17 mouse cellular contexts compared by ENCODE assay signal in the genomic region with DNA sequence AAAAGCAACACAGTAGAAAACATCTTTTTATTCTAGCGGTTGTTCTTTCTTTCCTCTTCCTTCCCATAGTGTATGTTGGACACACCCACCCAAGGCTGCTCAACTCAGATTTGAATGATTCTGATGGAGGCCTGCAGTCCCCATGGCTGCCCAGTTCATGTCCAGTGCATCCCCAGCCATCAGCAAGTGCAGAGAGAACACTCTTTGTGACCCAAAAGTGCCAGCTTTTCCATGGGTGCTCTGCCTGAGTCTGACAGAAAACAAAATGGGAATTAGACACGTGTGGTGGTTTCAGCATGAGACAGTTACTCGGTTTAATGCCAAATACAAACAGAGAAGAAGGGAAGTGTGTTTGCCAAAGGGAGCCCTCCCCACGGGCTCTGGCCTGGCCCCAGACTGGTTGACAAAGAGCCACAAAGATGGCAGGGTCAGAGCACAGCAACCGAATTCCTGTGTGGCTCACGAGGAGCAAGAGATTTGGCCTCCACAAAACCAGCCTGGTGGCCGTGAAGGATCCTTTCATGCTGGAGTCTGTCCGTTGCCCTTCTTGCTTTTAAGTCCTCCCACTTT.
DNase-seq lines count a peak whose midpoint lies in the region; ATAC-seq lines count a peak whose summit lies in the region.
"Had no signal": no experiment of that assay in that cellular context is flagged by ENCODE, and none has a peak within 500 bp of the region (broad histone marks: within the 10 kb centered on the region; RNA-seq: fewer than 3 reads in every experiment).

No protein-coding gene starts in this region.

- peaks cover 18% of the 10 kb centered on the region for H3K4me1 ChIP-seq in forebrain, embryonic 16.5 days (replicated peaks; ENCODE audit: control insufficient read depth, insufficient read depth, low read length)
- H3K4me1 ChIP-seq in forebrain, embryonic 13.5 days, result peaks cover 40% of the 10 kb centered on the region

- no peak overlapping the region for H3K4me3 ChIP-seq in forebrain, embryonic 16.5 days (replicated peaks; ENCODE audit: low read length)
- H3K4me3 ChIP-seq in forebrain, embryonic 13.5 days, result no peak overlapping the region
- H3K4me3 ChIP-seq: erythroblast, embryonic 14.5 days; heart, adult 2 months; lung, embryonic 15.5 days; stomach, embryonic 15.5 days had no signal

- no peak overlapping the region for H3K4me2 ChIP-seq in forebrain, embryonic 16.5 days (ENCODE audit: low read length)
- no peak overlapping the region for H3K4me2 ChIP-seq in forebrain, embryonic 13.5 days
- H3K4me2 ChIP-seq: lung, embryonic 15.5 days; stomach, embryonic 15.5 days had no signal

- no peak overlapping the region for H3K9ac ChIP-seq in forebrain, embryonic 16.5 days (replicated peaks; ENCODE audit: low read depth, low read length)
- H3K9ac ChIP-seq in forebrain, embryonic 13.5 days, result no peak overlapping the region
- H3K9ac ChIP-seq: lung, embryonic 15.5 days; stomach, embryonic 15.5 days had no signal

- peak; percentile 4 for DNase-seq in left cerebral cortex, adult 11 months (ENCODE audit: low spot score)
- no peak for DNase-seq in left cerebral cortex, postnatal 25 days (ENCODE audit: low spot score in 2 of 2)
- DNase-seq in cerebellum, postnatal 25 days, result peak; percentile 69 to 73
- DNase-seq in MN1 (ENCODE audit: low spot score), result no peak
- DNase-seq in adrenal gland, postnatal 14 days, result no peak
- DNase-seq: heart, adult 2 months; heart, postnatal 10 days; kidney, postnatal 25 days; liver; thymus, postnatal 36 days had no signal

- ATAC-seq in forebrain, embryonic 16.5 days, result 0 out of 2 replicates have a peak, but pooled peaks have one; percentile 8
- ATAC-seq in forebrain, embryonic 13.5 days, result no peak
- ATAC-seq in cerebellum, adult (ENCODE audit: insufficient number of reproducible peaks, low FRiP score, low TSS enrichment), result peak; percentile 41
- ATAC-seq: intestine, embryonic 16.5 days had no signal

- no peaks in the 10 kb centered on the region for H3K27me3 ChIP-seq in forebrain, embryonic 16.5 days (replicated peaks; ENCODE audit: control insufficient read depth, insufficient read depth, low read length)
- peaks cover 31% of the 10 kb centered on the region for H3K27me3 ChIP-seq in forebrain, embryonic 13.5 days

- no peaks in the 10 kb centered on the region for H3K9me3 ChIP-seq in forebrain, embryonic 16.5 days (ENCODE audit: control insufficient read depth, low read length)
- H3K9me3 ChIP-seq in forebrain, embryonic 13.5 days (replicated peaks), result no peaks in the 10 kb centered on the region
- H3K9me3 ChIP-seq: lung, embryonic 15.5 days; stomach, embryonic 15.5 days had no signal

- no peaks in the 10 kb centered on the region for H3K36me3 ChIP-seq in forebrain, embryonic 16.5 days (ENCODE audit: control insufficient read depth, insufficient read depth)
- no peaks in the 10 kb centered on the region for H3K36me3 ChIP-seq in forebrain, embryonic 13.5 days (ENCODE audit: poor library complexity, severe bottlenecking)
- H3K36me3 ChIP-seq: lung, embryonic 15.5 days; stomach, embryonic 15.5 days had no signal

- no peak overlapping the region for H3K27ac ChIP-seq in forebrain, embryonic 16.5 days (ENCODE audit: low read length)
- no peak overlapping the region for H3K27ac ChIP-seq in forebrain, embryonic 13.5 days
- H3K27ac ChIP-seq: heart, adult 2 months; lung, embryonic 15.5 days; stomach, embryonic 15.5 days had no signal

- intact Hi-C loops in left cerebral cortex, postnatal 25 days (cut with DNase I), result loop anchor here (10.0 kb wide), 1 partner anchor 587 kb away; no protein-coding TSS in a partner anchor

- 44% methylated on average over 8 of the region's 8 CpGs for WGBS in forebrain, embryonic 16.5 days
- 66% methylated on average over 8 of the region's 8 CpGs for WGBS in forebrain, embryonic 13.5 days

Comparison
In these comparisons a context has a peak if more than half of its experiments do, and no peak if none do; other contexts are left out.
1. DNase-seq: peak in left cerebral cortex, adult 11 months (single experiment) and cerebellum, postnatal 25 days (2 of 2); none in left cerebral cortex, postnatal 25 days (0 of 2), MN1 (single experiment) and adrenal gland, postnatal 14 days (single experiment).